Comparison of ENCODE assay signal across 9 mouse cellular contexts in the genomic region with DNA sequence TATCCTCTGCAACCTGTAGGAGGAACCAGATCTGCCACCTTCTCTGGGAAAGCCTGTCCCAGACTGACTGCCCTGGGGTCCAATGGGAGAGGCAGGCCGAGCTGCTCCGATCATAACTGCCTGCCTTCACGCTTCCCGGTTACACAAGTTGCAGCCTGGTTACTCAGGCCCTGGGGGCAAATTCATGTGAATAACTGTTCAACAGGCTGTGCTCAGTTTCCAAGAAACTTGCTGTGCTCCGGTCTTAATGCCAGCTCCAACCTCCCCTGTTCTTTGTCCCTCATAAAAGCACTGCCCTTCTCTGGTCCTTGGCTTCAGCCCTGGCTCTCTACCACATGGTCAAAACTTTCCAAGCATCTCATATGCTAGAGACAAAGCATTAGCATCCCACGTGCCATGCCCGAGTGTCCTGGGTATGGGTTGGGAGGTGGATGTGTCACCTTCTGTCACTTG. TPM values are rescaled to one million over a fixed set of nuclear protein-coding genes. Genes with fewer than 3 reads are reported as not detected.
DNase-seq lines count a peak whose midpoint lies in the region; ATAC-seq and TF ChIP-seq lines count a peak whose summit lies in the region.
"Had no signal": no experiment of that assay in that cellular context is flagged by ENCODE, and none has a peak within 500 bp of the region (broad histone marks: within the 10 kb centered on the region; RNA-seq: fewer than 3 reads in every experiment).

No protein-coding gene starts in this region.

- H3K9me3 ChIP-seq in embryonic facial prominence, embryonic 14.5 days (ENCODE audit: control insufficient read depth, low read length), result no peaks in the 10 kb centered on the region
- H3K9me3 ChIP-seq in hindbrain, embryonic 12.5 days (replicated peaks), result no peaks in the 10 kb centered on the region; the same call in 1 of the 2 replicates
- no peaks in the 10 kb centered on the region for H3K9me3 ChIP-seq in limb, embryonic 14.5 days (ENCODE audit: control insufficient read depth, low read length)

- no peaks in the 10 kb centered on the region for H3K27me3 ChIP-seq in embryonic facial prominence, embryonic 14.5 days (replicated peaks; ENCODE audit: control insufficient read depth, insufficient read depth, low read length)
- H3K27me3 ChIP-seq in hindbrain, embryonic 12.5 days, result no peaks in the 10 kb centered on the region
- H3K27me3 ChIP-seq in limb, embryonic 14.5 days (ENCODE audit: control insufficient read depth, insufficient read depth, low read length), result no peaks in the 10 kb centered on the region

- WGBS in embryonic facial prominence, embryonic 14.5 days, result 37% methylated on average over 7 of the region's 7 CpGs
- 40% methylated on average over 7 of the region's 7 CpGs for WGBS in hindbrain, embryonic 12.5 days
- WGBS in limb, embryonic 14.5 days, result 24% methylated on average over 7 of the region's 7 CpGs

- intact Hi-C loops in heart, postnatal 36 days (cut with DNase I), result no loop called here

- peak; percentile 83 for ATAC-seq in embryonic facial prominence, embryonic 14.5 days (ENCODE audit: low read depth)
- peak; percentile 21; the same call in 1 of the 2 replicates for ATAC-seq in hindbrain, embryonic 12.5 days (ENCODE audit: low FRiP score)
- ATAC-seq in limb, embryonic 14.5 days (ENCODE audit: low FRiP score, low read depth), result peak; percentile 39; the same call in 1 of the 2 replicates
- no peak for ATAC-seq in megakaryocyte-erythroid progenitor cell, adult 5-6 weeks (replicated peaks; ENCODE audit: low FRiP score, low TSS enrichment, poor library complexity, severe bottlenecking)

- H3K4me1 ChIP-seq in embryonic facial prominence, embryonic 14.5 days (ENCODE audit: control insufficient read depth, insufficient read depth, low read length), result peaks cover 17% of the 10 kb centered on the region
- H3K4me1 ChIP-seq in hindbrain, embryonic 12.5 days, result peaks cover 28% of the 10 kb centered on the region
- peaks cover 25% of the 10 kb centered on the region for H3K4me1 ChIP-seq in limb, embryonic 14.5 days (ENCODE audit: control insufficient read depth, insufficient read depth, low read length)

- H3K4me2 ChIP-seq in embryonic facial prominence, embryonic 14.5 days (ENCODE audit: low read depth, low read length), result no peak overlapping the region
- no peak overlapping the region for H3K4me2 ChIP-seq in hindbrain, embryonic 12.5 days (replicated peaks)
- no peak overlapping the region for H3K4me2 ChIP-seq in limb, embryonic 14.5 days (replicated peaks; ENCODE audit: low read depth, low read length, severe bottlenecking)

- no peak overlapping the region for H3K9ac ChIP-seq in embryonic facial prominence, embryonic 14.5 days (ENCODE audit: low read depth, low read length)
- H3K9ac ChIP-seq in hindbrain, embryonic 12.5 days, result no peak overlapping the region
- no peak overlapping the region for H3K9ac ChIP-seq in limb, embryonic 14.5 days (ENCODE audit: low read depth, low read length, severe bottlenecking)

- H3K27ac ChIP-seq in embryonic facial prominence, embryonic 14.5 days (replicated peaks; ENCODE audit: low read depth, low read length), result peak overlapping the region; percentile 67
- peak overlapping the region; percentile 30 for H3K27ac ChIP-seq in hindbrain, embryonic 12.5 days
- peak overlapping the region; percentile 26 for H3K27ac ChIP-seq in limb, embryonic 14.5 days (replicated peaks; ENCODE audit: low read depth, low read length)

- no peak overlapping the region for H3K4me3 ChIP-seq in embryonic facial prominence, embryonic 14.5 days (ENCODE audit: low read depth, low read length)
- no peak overlapping the region for H3K4me3 ChIP-seq in hindbrain, embryonic 12.5 days
- no peak overlapping the region for H3K4me3 ChIP-seq in limb, embryonic 14.5 days (replicated peaks; ENCODE audit: low read length)
- H3K4me3 ChIP-seq: erythroblast, embryonic 14.5 days had no signal

- TF ChIP-seq POLR2A in limb, embryonic 14.5 days (IDR thresholded peaks at IDR 0.05; ENCODE audit: borderline replicate concordance, extremely low read depth, insufficient read depth, insufficient read length), result no peak

- peaks cover 22% of the 10 kb centered on the region for H3K36me3 ChIP-seq in embryonic facial prominence, embryonic 14.5 days (ENCODE audit: control insufficient read depth, insufficient read depth, low read length)
- peaks cover 23% of the 10 kb centered on the region for H3K36me3 ChIP-seq in hindbrain, embryonic 12.5 days
- H3K36me3 ChIP-seq in limb, embryonic 14.5 days (ENCODE audit: control insufficient read depth, insufficient read depth, low read length), result peaks cover 30% of the 10 kb centered on the region

- peak; percentile 56 for DNase-seq in heart, adult 18-20 months
- DNase-seq in heart, postnatal 36 days, result no peak
- DNase-seq in embryonic facial prominence, embryonic 14.5 days (ENCODE audit: low spot score), result peak; percentile 92
- peak; percentile 73 for DNase-seq in limb, embryonic 14.5 days (ENCODE audit: low spot score)
- no peak for DNase-seq in natural killer cell, adult 2 months (ENCODE audit: low spot score in 2 of 2)
- no peak for DNase-seq in frontal cortex, adult 2 months (ENCODE audit: extremely low spot score in 1 of 2, low spot score in 1 of 2)

RNA-seq across cellular contexts. Expression of gene Atp1a1, which starts 32.3 kb away (rescaled TPM):
- total RNA-seq in heart, adult 18-20 months (2021), result 100 to 1,000 TPM; 711 to 790 TPM
- total RNA-seq in heart, postnatal 36 days (2021), result 100 to 1,000 TPM; 564 to 643 TPM
- 153 and 162 TPM in 2 replicates for polyA plus RNA-seq in embryonic facial prominence, embryonic 14.5 days (2014; fragmentation: Nextera tagmentation; extraction: Ambion mirVana)
- polyA plus RNA-seq in hindbrain, embryonic 12.5 days (2016; fragmentation: Nextera tagmentation; extraction: Ambion mirVana), result 62.9 and 63.0 TPM in 2 replicates
- 157 and 167 TPM in 2 replicates for polyA plus RNA-seq in limb, embryonic 14.5 days (2012; rRNA removed)
- polyA plus RNA-seq in limb, embryonic 14.5 days (2014; fragmentation: Nextera tagmentation; extraction: Ambion mirVana), result 128 and 129 TPM in 2 replicates
- total RNA-seq in megakaryocyte-erythroid progenitor cell, adult 5-6 weeks (2014; fragmentation: Nextera tagmentation), result 105 TPM in 2 replicates
- 120 and 168 TPM in 2 replicates for total RNA-seq in megakaryocyte-erythroid progenitor cell, adult 5-6 weeks (2017)
- polyA plus RNA-seq in frontal cortex, adult 2 months (2012; rRNA removed), result 503 and 558 TPM in 2 replicates

Comparison
In these comparisons a context has a peak if more than half of its experiments do, and no peak if none do; other contexts are left out.
1. DNase-seq: peak in heart, adult 18-20 months (2 of 2), embryonic facial prominence, embryonic 14.5 days (single experiment) and limb, embryonic 14.5 days (single experiment); none in heart, postnatal 36 days (0 of 2), natural killer cell, adult 2 months (0 of 2) and frontal cortex, adult 2 months (0 of 2).
2. Peak in every context shown above with its lines, with median percentiles within 50 percentile points of each other: H3K27ac ChIP-seq.